Mouse (Mus musculus): ENCODE results near the gene Chchd6. TPM values are rescaled to one million over a fixed set of nuclear protein-coding genes. Genes with fewer than 3 reads are reported as not detected.

Gene Chchd6
- polyA plus RNA-seq, 1 experiment = 33.6 TPM

DNA sequence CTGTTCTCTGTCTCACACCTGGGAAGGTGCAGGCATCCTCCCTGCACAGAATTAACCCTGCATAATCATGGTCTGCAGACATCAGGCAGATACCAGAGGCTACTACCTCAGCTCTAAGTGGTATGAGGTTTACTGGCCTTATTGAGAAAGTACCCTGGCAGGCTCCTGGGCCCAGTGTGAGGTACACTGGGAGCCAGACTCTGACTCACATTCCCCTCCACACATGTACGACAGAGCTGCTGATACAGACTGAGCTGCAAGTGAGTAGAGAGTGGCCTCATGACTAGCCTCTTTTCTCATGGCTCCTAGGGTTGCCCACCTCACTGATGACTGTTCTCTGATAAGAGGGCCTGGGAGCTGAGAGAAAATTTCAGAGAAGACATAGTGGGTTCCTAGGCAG, 208.5 kb downstream of the Chchd6 start:
- TF ChIP-seq GATA1 (IDR thresholded peaks at IDR 0.05; ENCODE audit: low read length) = no peak

DNA sequence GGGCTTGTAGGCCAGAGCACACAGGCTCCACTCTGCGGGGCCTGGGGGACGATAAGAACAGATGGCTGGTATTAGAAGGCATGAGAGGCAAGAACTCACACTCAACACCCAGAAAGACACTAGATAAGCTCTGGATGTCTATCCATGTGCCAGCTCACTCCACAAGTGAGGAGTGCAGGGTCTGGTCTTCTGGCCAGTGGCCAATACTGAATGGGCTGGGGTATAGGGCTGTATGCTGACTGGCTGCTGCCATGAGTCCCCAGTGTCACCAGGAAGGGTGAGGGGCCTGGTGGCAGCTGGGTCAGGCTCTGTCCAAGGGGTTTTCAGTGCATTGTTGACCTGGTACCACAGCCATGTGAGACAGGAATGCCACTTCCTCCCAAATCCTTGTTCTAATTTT, 210.8 kb downstream of the Chchd6 start:
- TF ChIP-seq GATA1 (IDR thresholded peaks at IDR 0.05; ENCODE audit: low read length) = no peak

DNA sequence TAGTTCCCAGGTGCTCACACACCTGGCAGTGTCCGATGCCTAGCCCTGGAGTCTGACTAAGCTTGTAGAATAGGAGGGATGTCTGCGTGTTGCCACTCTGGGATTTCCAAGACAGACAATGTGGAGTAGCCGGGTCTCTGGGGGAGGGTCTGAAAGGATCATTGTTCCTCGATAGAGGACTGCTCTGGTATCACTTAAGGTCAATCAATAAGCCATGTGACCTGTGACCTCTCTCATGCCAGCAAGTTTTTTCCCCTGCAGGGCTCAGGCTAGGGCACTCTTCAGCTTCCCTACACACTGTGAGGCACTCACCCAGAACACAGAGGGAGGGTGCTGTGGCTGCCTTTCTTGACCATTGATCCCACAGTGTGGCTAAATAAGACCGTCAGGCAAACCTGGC, 213.6 kb downstream of the Chchd6 start:
- no peak for TF ChIP-seq GATA1 (IDR thresholded peaks at IDR 0.05; ENCODE audit: low read length)

- TF ChIP-seq GATA1 (IDR thresholded peaks at IDR 0.05; ENCODE audit: low read length) = no peak
Observed at GRCm38 (mm10) chr6:89381172-89381571, 214.3 kb downstream of the Chchd6 start.

DNA sequence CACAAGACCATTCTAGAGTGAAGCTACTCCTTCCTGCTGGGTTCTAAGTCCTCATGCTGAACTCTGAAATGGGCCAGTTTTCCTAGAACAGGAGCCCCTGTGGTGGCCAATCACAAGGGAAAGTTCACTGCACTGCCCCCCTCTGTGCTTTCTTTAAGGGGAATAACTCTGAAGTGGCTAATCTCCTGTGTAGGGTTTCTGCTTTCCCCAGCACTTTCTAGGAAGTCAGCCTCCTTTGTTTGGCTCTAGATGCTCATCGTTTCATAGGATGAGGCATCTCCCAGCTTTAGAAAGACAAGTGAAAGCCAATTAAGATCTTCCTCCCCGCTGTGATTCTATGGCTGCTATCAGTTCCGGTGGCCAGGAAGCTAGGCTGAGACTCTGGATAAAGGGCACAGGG, 214.7 kb downstream of the Chchd6 start:
- TF ChIP-seq GATA1 (IDR thresholded peaks at IDR 0.05; ENCODE audit: low read length) = no peak

DNA sequence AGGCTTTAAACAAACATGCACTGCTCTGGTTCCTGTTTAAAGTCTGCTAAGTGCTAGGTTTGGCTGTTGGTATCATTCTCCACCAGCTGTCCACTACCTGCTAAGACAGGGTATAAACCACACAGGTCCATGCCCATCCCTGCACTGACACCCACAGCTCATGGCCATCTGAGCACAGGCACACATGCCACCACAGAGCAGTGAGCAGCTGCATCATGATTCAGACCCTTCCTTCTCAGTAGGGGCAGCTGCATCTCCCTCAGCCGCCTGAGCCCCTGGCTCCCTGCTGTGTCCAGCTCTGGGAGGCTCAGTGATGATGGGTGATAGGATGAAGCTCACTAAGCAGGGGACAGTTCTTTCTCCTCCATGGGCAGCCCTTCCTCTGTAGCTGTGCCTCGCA, 217.2 kb downstream of the Chchd6 start:
- TF ChIP-seq GATA1 (IDR thresholded peaks at IDR 0.05; ENCODE audit: low read length) = no peak

GRCm38 (mm10) chr6:89368812-89369211, 226.6 kb downstream of the Chchd6 start:
- TF ChIP-seq GATA1 (IDR thresholded peaks at IDR 0.05; ENCODE audit: low read length) = no peak

DNA sequence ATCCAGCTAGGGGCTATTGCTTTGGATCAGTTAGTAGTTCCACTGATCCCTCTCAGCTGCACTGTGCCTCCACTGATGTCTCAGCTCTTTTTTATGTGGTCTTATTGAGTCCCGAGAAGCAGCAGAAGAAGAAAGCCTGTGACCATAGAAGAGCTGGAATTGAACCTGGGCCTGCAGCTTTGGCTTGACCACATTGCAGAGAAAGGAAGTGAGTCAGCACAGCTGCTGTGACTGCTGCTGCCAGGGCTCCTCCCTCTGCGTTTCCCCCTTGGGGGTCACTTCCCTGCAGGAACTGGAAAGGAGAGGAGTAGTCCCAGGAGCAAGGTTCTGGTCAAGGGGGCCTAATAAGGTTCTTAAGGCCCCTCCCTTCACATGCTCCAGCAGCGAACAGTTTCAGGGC, 231.1 kb downstream of the Chchd6 start:
- no peak for TF ChIP-seq GATA1 (IDR thresholded peaks at IDR 0.05; ENCODE audit: low read length)

DNA sequence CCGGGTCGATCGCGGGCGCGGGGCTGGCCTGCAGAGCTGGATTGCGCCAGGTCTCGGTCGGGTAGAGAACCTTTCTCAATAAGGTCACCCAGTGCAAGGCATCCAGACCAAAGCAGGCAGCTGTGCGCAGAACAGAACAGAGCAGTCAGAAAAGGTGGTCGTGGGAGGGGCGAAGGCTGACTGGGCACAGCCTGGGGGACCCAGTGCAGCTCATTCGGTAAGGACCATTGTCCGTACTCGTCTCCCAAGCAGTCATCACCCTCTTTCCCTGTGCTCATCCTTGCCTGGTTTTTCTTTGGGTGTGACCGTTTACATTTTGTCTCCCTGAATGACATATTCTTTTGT, 232.4 kb downstream of the Chchd6 start:
- no peak for TF ChIP-seq GATA1 (IDR thresholded peaks at IDR 0.05; ENCODE audit: low read length)

DNA sequence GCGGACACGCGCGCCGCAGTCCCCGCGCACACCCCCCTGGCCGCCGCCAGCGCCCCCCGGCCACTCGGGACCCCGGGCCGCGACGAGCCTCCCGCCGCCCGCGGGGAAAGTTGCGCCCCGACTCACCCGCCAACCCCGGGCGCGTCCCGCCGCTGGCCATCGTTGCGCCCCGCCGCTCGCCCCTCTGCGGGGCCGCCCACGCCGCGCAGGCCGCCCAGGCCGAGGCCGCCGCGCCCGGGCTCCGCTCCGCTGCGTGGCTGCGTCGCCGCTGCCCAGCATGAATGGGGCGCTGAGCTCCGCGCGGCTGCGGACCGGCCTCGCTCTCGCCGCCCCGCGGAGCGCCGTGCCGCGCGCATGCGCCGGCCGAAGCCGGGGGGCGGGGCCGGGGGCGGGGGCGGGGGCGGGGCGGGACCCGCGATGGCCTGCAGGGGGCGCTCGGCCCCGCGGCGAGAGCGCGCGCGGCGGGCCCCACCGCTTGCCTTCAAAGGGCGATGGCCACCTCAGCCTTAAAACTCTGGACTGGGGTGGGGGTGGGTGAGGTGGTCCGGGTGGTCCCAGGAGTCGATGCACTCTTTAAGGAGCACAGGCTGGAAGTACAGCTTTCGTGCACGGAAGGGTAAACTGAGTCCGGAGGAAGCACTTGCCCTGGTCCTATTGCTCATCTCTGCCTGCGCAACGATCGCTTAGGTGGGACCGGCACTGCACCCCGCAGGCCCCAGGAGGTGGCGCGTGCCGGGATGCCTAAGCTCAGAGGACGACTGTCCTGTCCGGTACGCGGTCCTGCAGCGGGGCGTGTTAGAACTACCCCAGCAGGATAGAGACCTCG, 233.0 kb downstream of the Chchd6 start, which contains the start of gene Plxna1:
TSS of gene Plxna1 (minus strand) at position 340 of the 826 bp plus-strand sequence.
- TF ChIP-seq GATA1 (IDR thresholded peaks at IDR 0.05; ENCODE audit: low read length) = no peak

GRCm38 (mm10) chr6:89361418-89362280, 233.8 kb downstream of the Chchd6 start:
- no peak for TF ChIP-seq GATA1 (IDR thresholded peaks at IDR 0.05; ENCODE audit: low read length)

DNA sequence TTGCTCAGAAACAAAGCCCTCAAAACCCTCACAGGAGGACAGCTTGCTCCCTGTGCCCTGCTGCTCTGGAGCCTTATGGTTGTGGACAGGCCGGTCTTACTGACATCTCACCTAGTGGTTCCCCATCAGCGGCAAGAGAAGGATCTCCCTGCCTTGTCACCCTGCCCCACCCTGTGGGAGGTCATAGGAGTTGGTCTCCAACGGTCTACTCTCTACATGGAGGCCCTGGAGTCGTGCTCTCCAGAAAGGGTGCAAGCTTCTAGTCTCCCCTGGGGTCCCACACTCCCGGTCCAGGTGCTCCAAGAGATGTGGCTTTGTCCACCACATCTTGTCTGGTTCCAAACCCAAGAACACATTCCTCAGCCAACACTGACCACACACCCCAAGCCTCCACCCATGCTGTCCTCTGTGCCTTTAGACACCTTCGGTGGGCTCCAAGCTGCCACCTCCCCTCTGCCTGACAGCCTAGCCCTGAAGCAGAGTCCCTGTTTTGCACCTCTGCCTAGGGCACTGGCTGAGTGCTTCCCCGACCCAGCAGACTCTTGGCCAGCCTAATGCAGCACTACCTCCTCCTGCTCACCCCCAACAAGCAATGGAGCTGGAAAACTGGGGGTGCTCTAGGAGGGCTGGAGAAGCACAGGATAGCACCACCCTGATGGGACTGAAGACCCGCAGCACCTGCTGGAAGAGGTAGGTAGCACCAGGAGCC, 234.6 kb downstream of the Chchd6 start:
- no peak for TF ChIP-seq GATA1 (IDR thresholded peaks at IDR 0.05; ENCODE audit: low read length)

DNA sequence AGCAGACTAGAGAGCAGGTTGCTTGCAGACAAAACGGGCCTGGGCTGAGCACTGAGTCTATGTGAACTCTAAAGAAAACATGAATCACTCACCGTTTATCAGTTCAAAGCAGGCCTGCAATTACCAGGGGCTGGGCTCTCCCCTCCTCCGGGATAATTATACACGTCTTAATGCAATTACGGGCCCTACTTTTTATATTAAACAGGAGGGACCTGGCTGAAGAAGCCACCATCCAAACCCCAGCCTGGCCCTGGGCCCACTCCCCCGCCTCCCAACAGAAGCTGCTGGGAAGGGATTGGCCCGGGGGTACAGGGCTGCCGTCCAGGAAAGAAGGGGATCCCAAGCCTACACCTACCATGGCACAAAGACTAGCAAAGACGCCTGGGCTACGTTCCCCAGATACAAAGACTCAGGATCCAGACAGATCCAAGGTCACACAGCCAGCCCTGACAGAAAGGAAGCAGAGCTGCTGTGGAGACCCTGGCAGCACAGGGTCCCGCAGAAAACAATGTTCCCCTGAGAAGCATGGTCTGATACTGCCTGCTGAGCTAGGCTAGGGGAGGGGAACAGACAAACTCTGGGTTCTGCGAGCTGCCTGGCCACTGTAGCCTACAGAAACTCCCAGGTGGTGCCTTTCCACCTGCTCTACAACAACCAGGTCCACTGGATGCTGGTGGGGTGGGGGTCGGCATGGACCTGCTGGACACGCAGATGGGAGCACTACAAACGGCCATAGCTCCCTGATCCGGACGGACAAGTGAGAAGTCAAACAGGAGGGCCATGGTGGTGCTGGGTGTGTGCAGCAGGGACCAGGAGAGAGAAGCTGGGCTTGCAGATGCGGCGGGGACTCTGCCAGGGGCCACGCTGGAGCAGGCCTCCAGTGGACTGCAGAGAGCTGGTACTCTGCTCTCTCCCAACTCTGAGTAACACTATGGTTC, 235.4 kb downstream of the Chchd6 start:
- TF ChIP-seq GATA1 (IDR thresholded peaks at IDR 0.05; ENCODE audit: low read length) = no peak

DNA sequence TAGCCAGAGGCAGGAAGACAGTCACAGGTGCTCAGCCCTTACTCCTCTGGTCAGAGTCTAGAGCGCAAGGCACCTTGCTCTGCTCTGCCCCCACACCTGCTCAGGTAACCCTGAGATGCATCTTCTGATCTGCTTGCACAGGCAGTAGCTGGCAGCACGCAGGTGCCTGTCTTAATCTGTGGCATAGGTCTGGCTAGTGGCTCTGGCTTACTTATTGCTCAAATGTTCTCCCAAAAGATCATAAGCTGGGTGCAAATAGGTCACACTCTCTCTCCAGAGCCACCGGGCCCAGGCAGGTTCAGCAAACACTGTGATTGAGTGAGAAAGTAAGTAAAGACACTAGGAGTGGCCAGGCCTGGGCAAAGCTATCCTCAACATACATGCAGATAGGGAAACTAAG, 236.3 kb downstream of the Chchd6 start:
- TF ChIP-seq GATA1 (IDR thresholded peaks at IDR 0.05; ENCODE audit: low read length) = no peak

DNA sequence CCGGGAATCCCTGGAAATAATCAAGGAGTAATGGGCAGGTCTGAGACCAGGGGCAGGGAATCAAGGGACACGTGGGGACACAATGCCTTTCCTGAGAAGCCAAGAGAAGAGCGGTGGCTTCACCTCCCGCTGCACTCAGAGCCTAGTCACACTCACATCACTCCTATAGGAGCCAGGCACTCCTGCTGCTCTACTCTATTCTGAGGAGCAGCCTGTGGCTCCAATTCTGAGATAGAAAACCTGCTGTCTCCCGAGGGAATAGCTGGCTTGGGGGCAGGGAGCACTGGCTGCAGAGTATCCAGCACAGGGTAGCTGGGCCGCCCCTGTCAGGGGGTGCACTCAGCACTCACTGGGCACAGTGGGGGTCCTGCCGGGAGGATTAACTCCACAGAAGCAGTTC, 239.8 kb downstream of the Chchd6 start:
- TF ChIP-seq GATA1 (IDR thresholded peaks at IDR 0.05; ENCODE audit: low read length) = no peak
